Comparison of ENCODE assay signal across 32 mouse cellular contexts in the genomic region with DNA sequence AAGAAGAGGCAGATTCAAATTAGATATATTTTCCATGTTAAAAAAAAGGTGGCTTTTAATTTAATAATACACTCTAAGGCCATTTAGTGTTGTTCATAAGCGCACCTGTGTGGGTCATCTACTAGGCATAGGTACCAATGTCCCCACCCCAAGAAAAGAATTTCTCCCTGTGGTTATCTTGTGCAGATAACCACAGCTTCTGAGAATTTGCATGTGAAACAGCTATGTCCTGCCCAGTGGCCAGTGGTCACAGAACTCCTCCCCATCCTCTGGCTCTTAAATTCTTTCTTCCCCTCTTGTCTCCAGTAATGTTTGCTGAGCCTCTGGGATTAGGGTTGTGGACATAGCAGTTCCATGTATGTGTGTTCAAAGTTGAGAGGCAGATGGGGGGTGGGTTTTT.
"Had no signal": no experiment of that assay in that cellular context is flagged by ENCODE, and none has a peak within 500 bp of the region (broad histone marks: within the 10 kb centered on the region; RNA-seq: fewer than 3 reads in every experiment).

No protein-coding gene starts in this region.

- H3K27me3 ChIP-seq: heart, embryonic 12.5 days; heart, embryonic 13.5 days; heart, embryonic 15.5 days; hindbrain, embryonic 12.5 days; hindbrain, embryonic 13.5 days; hindbrain, embryonic 15.5 days; intestine, embryonic 15.5 days; kidney, embryonic 15.5 days had no signal

- H3K27ac ChIP-seq: heart, embryonic 10.5 days; heart, embryonic 13.5 days; heart, embryonic 15.5 days; hindbrain, embryonic 10.5 days; hindbrain, embryonic 12.5 days; hindbrain, embryonic 13.5 days; hindbrain, embryonic 14.5 days; hindbrain, embryonic 15.5 days; hindbrain, postnatal 0 days; intestine, embryonic 15.5 days; kidney, embryonic 15.5 days; kidney, postnatal 0 days; layer of hippocampus, adult 2 months; left cerebral cortex, adult 2 months had no signal

- H3K4me2 ChIP-seq: heart, embryonic 11.5 days; heart, embryonic 12.5 days; heart, embryonic 13.5 days; heart, embryonic 15.5 days; hindbrain, embryonic 12.5 days; hindbrain, embryonic 13.5 days; hindbrain, embryonic 14.5 days; hindbrain, embryonic 15.5 days; intestine, embryonic 15.5 days; kidney, embryonic 15.5 days had no signal

- H3K9me3 ChIP-seq: heart, embryonic 10.5 days; heart, embryonic 12.5 days; heart, embryonic 13.5 days; heart, embryonic 15.5 days; hindbrain, embryonic 10.5 days; hindbrain, embryonic 12.5 days; hindbrain, embryonic 13.5 days; hindbrain, embryonic 15.5 days; intestine, embryonic 15.5 days; kidney, embryonic 15.5 days had no signal

- DNase-seq: heart, postnatal 10 days; heart, postnatal 14 days; heart, postnatal 36 days; heart, postnatal 4 days; kidney, adult 11 months; kidney, adult 18-20 months; kidney, adult 2 months; kidney, adult 8-10 months; kidney, adult 9 months; kidney, postnatal 10 days; kidney, postnatal 14 days; kidney, postnatal 25 days; kidney, postnatal 36 days; kidney, postnatal 4 days; layer of hippocampus, adult 9-11 months; layer of hippocampus, postnatal 36 days had no signal

- H3K4me1 ChIP-seq: heart, embryonic 10.5 days; heart, embryonic 12.5 days; heart, embryonic 13.5 days; heart, embryonic 15.5 days; hindbrain, embryonic 10.5 days; hindbrain, embryonic 12.5 days; hindbrain, embryonic 13.5 days; hindbrain, embryonic 15.5 days; intestine, embryonic 15.5 days; kidney, embryonic 15.5 days had no signal

- H3K4me3 ChIP-seq: heart, embryonic 10.5 days; heart, embryonic 12.5 days; heart, embryonic 13.5 days; heart, embryonic 15.5 days; hindbrain, embryonic 10.5 days; hindbrain, embryonic 12.5 days; hindbrain, embryonic 13.5 days; hindbrain, embryonic 15.5 days; intestine, embryonic 15.5 days; kidney, embryonic 15.5 days; layer of hippocampus, adult 2 months; left cerebral cortex, adult 2 months had no signal

- H3K9ac ChIP-seq: heart, embryonic 12.5 days; heart, embryonic 13.5 days; heart, embryonic 15.5 days; hindbrain, embryonic 12.5 days; hindbrain, embryonic 13.5 days; hindbrain, embryonic 14.5 days; hindbrain, embryonic 15.5 days; intestine, embryonic 15.5 days; kidney, embryonic 15.5 days had no signal

- H3K36me3 ChIP-seq: heart, embryonic 10.5 days; heart, embryonic 12.5 days; heart, embryonic 13.5 days; heart, embryonic 15.5 days; hindbrain, embryonic 10.5 days; hindbrain, embryonic 12.5 days; hindbrain, embryonic 13.5 days; hindbrain, embryonic 15.5 days; intestine, embryonic 15.5 days; kidney, embryonic 15.5 days had no signal
